Mouse (Mus musculus) stomach, embryonic 15.5 days (tissue): ENCODE measurements at regions not wholly inside any gene's neighbourhood (a gene's known extent, or its start where the extent isn't known, plus 50 kb on each side); places are given as distances from the start of the nearest gene placed in this dataset.

ENCODE experiments used
- ATAC-seq: fragments of 200-750 bp; cut with Nextera tagmentation; 2 replicates; pipeline ENCODE4 v1.8.0; 2017; ENCODE audit warnings: low read depth, moderate number of reproducible peaks, moderate TSS enrichment; ENCODE audit not compliant: insufficient read depth, low FRiP score
- H3K27ac ChIP-seq: fragments of 300-500 bp; sonication (generic); 2 replicates; pipeline ENCODE4 v1.5.1; 2015; ENCODE audit warnings: mild to moderate bottlenecking, inconsistent platforms
- H3K27me3 ChIP-seq: fragments of 300-500 bp; sonication (generic); replicated peaks from 2 replicates; pipeline ENCODE4 v1.6.1; 2015; ENCODE audit warnings: inconsistent platforms
- H3K36me3 ChIP-seq: fragments of 300-500 bp; sonication (generic); 2 replicates; pipeline ENCODE4 v1.6.1; 2015; ENCODE audit warnings: inconsistent platforms
- H3K4me1 ChIP-seq: fragments of 300-500 bp; sonication (generic); 2 replicates; pipeline ENCODE4 v1.6.1; 2015; ENCODE audit warnings: inconsistent platforms
- H3K4me2 ChIP-seq: fragments of 300-500 bp; sonication (generic); 2 replicates; pipeline ENCODE4 v1.6.1; 2015; ENCODE audit warnings: mild to moderate bottlenecking, inconsistent platforms
- H3K4me3 ChIP-seq: fragments of 300-500 bp; sonication (generic); replicated peaks from 2 replicates; pipeline ENCODE4 v1.5.1; 2015; ENCODE audit warnings: inconsistent platforms
- H3K9ac ChIP-seq: fragments of 300-500 bp; sonication (generic); 2 replicates; pipeline ENCODE4 v1.6.1; 2015; ENCODE audit warnings: inconsistent platforms
- H3K9me3 ChIP-seq: fragments of 300-500 bp; sonication (generic); 2 replicates; pipeline ENCODE4 v1.6.1; 2016; ENCODE audit warnings: inconsistent platforms
- WGBS: fragments of 180-500 bp; shearing (Covaris S2); methylation state at CpG from one replicate; pipeline ENCODE4 v1.1.7; 2015; 5-methylcytosine and 5-hydroxymethylcytosine counted together

GRCm38 (mm10) chr8:10921439-10922191, 86.6 kb downstream of the Irs2 start:
- Histone ChIP-seq H3K4me3 (no peak overlapping the region), H3K27ac (peak overlapping the region; percentile 26; the same call in 1 of the 2 replicates), H3K36me3 (no peaks in the 10 kb centered on the region), H3K4me2 (no peak overlapping the region), H3K4me1 (peaks cover 38% of the 10 kb centered on the region), H3K9me3 (no peaks in the 10 kb centered on the region), H3K27me3 (no peaks in the 10 kb centered on the region), H3K9ac (no peak overlapping the region)
- WGBS = 57% methylated on average over 11 of the region's 11 CpGs
- no peak for ATAC-seq

DNA sequence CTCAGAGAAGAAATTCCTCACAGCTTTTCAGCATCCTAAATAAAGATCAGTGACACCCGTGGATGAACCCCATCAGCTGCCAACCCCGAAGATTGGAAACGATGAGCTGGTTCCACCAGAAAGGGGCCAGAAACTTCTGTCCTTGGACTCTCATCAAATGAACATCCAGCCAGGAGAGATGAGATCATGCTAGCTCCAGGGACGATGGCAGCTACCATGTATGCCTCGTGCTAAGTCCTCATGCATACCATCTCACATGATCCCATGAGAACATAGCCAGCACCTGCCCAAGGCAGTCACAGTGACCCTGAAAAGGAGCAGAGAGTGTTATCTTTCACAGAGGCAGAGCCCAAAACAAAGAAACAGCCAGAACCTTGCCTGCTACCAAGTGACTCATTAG, 88.6 kb downstream of the Irs2 start:
- Histone ChIP-seq H3K4me1 (peaks cover 19% of the 10 kb centered on the region), H3K27ac (no peak overlapping the region), H3K9ac (no peak overlapping the region), H3K36me3 (no peaks in the 10 kb centered on the region), H3K4me2 (no peak overlapping the region), H3K27me3 (no peaks in the 10 kb centered on the region), H3K9me3 (no peaks in the 10 kb centered on the region), H3K4me3 (no peak overlapping the region)
- WGBS = 85% methylated on average over 5 of the region's 5 CpGs
- ATAC-seq = no peak

DNA sequence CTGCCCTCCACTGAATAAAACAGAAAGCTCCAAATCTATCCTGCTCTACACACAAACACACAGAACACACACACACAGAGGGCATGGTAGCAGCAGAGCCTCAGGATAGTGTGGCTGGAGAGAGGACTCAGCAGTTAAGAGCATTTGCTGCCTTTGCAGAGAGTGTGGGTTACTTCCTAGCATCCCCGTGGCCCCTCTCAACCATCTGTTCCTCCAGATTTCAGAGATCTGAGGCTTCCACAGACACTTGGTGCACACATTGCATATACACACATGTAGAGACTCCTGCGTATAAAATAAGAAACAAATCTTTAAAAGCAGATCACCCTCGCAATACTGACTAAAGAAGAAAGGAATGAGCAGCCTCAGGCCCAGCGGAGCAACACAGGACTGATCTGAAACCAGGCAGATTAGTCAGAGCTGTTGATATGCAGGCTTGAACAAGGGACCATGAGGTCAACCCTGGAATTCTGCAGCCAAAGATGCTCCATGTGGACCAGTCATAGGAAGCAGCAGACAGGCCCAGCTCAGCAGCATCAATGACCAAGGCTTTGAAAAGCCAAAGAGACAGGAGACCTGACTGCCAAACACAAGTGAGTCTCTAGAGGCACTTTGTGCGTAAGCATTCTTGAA, 89.7 kb downstream of the Irs2 start:
- 79% methylated on average over 5 of the region's 5 CpGs for WGBS
- peaks cover 10% of the 10 kb centered on the region; the same call in 1 of the 2 replicates for H3K4me1 ChIP-seq

DNA sequence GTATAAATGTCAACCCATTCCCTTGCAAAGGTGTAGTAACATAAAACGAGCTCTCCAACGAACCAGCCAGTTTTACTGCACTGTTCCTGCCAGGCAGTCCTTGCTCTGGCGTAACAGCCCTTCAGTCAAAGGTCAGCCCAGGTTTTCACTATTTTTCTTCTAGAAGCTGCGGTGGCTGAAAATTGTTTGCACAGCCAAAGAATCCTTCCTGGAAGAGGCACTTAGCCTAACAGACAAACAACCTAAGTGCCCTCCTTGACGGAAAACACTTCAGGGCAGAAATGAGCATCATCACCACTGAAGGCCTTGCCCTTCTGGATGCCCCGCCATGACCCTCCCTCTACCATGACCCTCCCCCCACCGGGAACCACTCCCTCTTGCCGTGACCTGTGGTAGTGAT, 93.6 kb downstream of the Irs2 start:
- 62% methylated on average over 8 of the region's 8 CpGs for WGBS
- H3K9me3 ChIP-seq = no peaks in the 10 kb centered on the region
- no peak overlapping the region for H3K4me2 ChIP-seq
- no peaks in the 10 kb centered on the region for H3K27me3 ChIP-seq
- H3K4me3 ChIP-seq = no peak overlapping the region
- no peaks in the 10 kb centered on the region for H3K36me3 ChIP-seq
- no peak overlapping the region for H3K27ac ChIP-seq
- no peak for ATAC-seq
- no peak overlapping the region for H3K9ac ChIP-seq
- peaks cover 9% of the 10 kb centered on the region for H3K4me1 ChIP-seq

More for the DNA sequence above, 89.7 kb downstream of the Irs2 start:
- Histone ChIP-seq H3K36me3 (no peaks in the 10 kb centered on the region), H3K9me3 (no peaks in the 10 kb centered on the region), H3K27ac (no peak overlapping the region), H3K9ac (no peak overlapping the region), H3K27me3 (no peaks in the 10 kb centered on the region), H3K4me2 (no peak overlapping the region), H3K4me3 (no peak overlapping the region)
- no peak for ATAC-seq

DNA sequence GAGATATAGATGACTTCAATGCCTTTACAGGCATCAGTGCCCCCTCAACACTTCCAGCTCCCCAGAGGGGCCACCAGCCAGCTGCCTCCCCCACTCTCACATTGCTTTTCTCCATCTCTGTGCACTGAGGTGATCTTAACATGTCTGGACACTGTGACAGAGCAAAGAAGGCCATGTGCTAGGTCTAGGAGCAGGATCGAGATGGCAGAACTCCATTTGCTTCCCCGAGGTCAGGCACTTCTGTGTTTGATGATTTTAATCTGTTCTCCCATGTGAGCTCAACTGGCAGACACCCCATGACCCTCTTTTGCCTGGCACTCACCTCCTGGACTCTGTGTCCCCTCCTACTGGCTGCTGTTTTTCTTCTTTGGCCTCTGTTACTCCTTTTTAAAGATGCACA, 95.8 kb downstream of the Irs2 start:
- no peak overlapping the region for H3K27ac ChIP-seq
- H3K4me3 ChIP-seq = no peak overlapping the region
- H3K9me3 ChIP-seq = no peaks in the 10 kb centered on the region
- H3K27me3 ChIP-seq = no peaks in the 10 kb centered on the region
- H3K4me1 ChIP-seq = peaks cover 9% of the 10 kb centered on the region
- H3K4me2 ChIP-seq = no peak overlapping the region
- 62% methylated on average over 2 of the region's 2 CpGs for WGBS
- ATAC-seq = no peak
- H3K9ac ChIP-seq = no peak overlapping the region
- H3K36me3 ChIP-seq = no peaks in the 10 kb centered on the region

DNA sequence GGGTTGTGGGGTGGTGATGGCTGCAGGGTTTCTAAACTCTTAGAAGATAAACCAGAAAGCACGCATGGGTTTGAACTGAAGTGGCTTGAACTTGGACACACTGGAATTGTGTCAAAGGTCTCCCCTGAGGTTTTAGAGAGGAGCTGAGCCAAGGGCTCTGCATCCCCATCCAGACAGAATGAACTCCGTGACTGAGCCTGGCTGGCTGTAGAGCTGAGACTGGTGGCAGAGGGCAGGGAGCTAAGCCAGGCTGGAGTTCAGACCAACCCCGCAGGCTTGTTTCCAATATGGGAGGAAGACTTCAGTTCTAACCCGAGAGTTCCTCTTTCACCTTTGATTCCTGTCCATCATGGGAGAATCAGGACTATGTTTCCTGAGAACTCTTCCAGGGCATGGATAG, 96.9 kb downstream of the Irs2 start:
- no peak for ATAC-seq
- Histone ChIP-seq H3K4me1 (peaks cover 9% of the 10 kb centered on the region), H3K9me3 (no peaks in the 10 kb centered on the region), H3K36me3 (no peaks in the 10 kb centered on the region), H3K4me3 (no peak overlapping the region), H3K4me2 (no peak overlapping the region), H3K27ac (no peak overlapping the region), H3K27me3 (no peaks in the 10 kb centered on the region), H3K9ac (no peak overlapping the region)
- 78% methylated on average over 4 of the region's 4 CpGs for WGBS

GRCm38 (mm10) chr8:10910954-10911353, 97.3 kb downstream of the Irs2 start:
- Histone ChIP-seq H3K9me3 (no peaks in the 10 kb centered on the region), H3K4me3 (no peak overlapping the region), H3K4me1 (peaks cover 9% of the 10 kb centered on the region), H3K9ac (no peak overlapping the region), H3K36me3 (no peaks in the 10 kb centered on the region), H3K27ac (no peak overlapping the region), H3K27me3 (no peaks in the 10 kb centered on the region), H3K4me2 (no peak overlapping the region)
- 64% methylated on average over 6 of the region's 6 CpGs for WGBS
- no peak for ATAC-seq

DNA sequence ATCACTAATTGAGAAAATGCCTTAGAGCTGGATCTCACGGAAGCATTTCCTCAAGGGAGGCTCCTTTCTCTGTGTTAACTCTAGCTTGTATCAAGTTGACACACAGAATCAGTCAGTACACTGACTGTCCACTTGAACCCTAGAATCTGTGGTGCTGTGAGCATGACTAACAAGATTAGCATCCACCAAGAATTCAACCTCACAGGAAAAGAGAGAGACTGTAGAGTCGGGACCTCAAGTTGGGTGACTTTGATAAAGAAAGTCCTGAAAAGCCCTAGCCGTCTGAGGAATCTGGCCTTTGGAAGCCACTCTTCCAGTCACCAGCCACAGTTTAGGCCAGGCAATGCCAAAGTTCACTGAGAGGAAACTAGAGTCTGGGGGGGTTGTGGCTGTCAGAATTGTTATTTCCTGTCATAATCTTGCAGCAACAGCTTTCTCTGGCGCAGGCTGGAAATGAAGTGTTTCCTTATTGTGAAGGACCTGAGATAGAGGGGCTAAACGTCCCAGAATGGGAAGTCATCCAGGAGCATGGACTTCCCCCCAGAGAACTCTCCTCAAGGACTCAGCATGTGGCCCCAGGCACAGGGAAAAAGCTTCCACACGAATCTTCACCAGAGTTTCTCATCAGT, 97.9 kb downstream of the Irs2 start:
- Histone ChIP-seq H3K27me3 (no peaks in the 10 kb centered on the region), H3K9ac (no peak overlapping the region), H3K4me2 (no peak overlapping the region), H3K27ac (no peak overlapping the region), H3K4me3 (no peak overlapping the region), H3K36me3 (no peaks in the 10 kb centered on the region), H3K9me3 (no peaks in the 10 kb centered on the region), H3K4me1 (peaks cover 9% of the 10 kb centered on the region)
- 43% methylated on average over 6 of the region's 6 CpGs for WGBS
- ATAC-seq = no peak

GRCm38 (mm10) chr8:10909155-10909554, 99.1 kb downstream of the Irs2 start:
- Histone ChIP-seq H3K27me3 (no peaks in the 10 kb centered on the region), H3K9ac (no peak overlapping the region), H3K9me3 (no peaks in the 10 kb centered on the region), H3K4me3 (no peak overlapping the region), H3K4me1 (peaks cover 9% of the 10 kb centered on the region), H3K36me3 (no peaks in the 10 kb centered on the region), H3K27ac (no peak overlapping the region), H3K4me2 (no peak overlapping the region)
- WGBS = 78% methylated on average over 6 of the region's 6 CpGs
- no peak for ATAC-seq

DNA sequence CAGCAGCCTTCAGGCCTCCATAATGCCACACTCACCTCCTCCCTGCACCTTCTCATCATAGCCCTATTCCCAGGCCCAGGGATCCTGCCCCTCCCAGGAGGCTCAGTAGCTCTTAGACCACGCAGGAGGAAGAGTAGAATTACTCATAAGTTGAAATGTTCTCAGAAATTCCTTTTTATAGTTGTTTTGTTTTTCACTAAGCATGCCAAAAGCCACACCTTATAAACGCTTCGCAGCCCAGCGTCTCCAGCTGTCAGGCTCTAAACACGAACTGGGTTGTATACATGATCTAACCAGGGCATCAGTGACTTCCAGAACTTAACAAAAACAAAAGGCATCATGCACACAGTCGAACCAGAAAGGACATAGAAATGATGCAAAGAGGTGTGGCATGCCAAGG, 101.9 kb downstream of the Irs2 start:
- H3K36me3 ChIP-seq = no peaks in the 10 kb centered on the region
- H3K27ac ChIP-seq = no peak overlapping the region
- H3K9me3 ChIP-seq = no peaks in the 10 kb centered on the region
- ATAC-seq = no peak
- no peak overlapping the region for H3K9ac ChIP-seq
- no peak overlapping the region for H3K4me2 ChIP-seq
- no peaks in the 10 kb centered on the region for H3K27me3 ChIP-seq
- no peak overlapping the region for H3K4me3 ChIP-seq
- H3K4me1 ChIP-seq = peaks cover 8% of the 10 kb centered on the region; the same call in 1 of the 2 replicates
- 47% methylated on average over 6 of the region's 6 CpGs for WGBS

GRCm38 (mm10) chr8:10905761-10906160, 102.5 kb downstream of the Irs2 start:
- Histone ChIP-seq H3K4me1 (peaks cover 5% of the 10 kb centered on the region; the same call in 1 of the 2 replicates), H3K36me3 (no peaks in the 10 kb centered on the region), H3K4me3 (no peak overlapping the region), H3K4me2 (no peak overlapping the region), H3K27me3 (no peaks in the 10 kb centered on the region), H3K9ac (no peak overlapping the region), H3K27ac (no peak overlapping the region), H3K9me3 (no peaks in the 10 kb centered on the region)
- 75% methylated on average over 5 of the region's 5 CpGs for WGBS
- ATAC-seq = no peak

DNA sequence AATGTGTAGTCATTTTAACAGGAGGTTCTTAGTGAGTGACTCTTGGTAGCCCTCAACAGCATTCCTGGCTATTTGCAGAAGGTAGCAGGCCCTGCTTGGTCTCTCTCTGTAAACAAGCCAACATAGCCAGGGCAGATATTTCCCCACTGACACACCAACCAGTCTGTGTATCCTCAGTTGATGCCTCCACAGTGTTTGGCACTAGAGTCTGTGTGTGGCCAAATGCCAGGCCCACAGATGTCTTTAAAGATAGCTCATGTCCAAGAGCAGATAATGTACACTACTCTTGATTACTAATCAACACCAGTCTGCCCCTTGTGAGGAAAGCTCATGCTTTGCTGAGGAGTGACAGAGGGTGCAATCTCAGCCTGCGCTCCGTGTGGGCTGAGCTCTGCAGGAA, 104.3 kb downstream of the Irs2 start:
- no peak overlapping the region for H3K27ac ChIP-seq

More for the DNA sequence above, 104.3 kb downstream of the Irs2 start:
- WGBS = 85% methylated on average over 2 of the region's 2 CpGs
- ATAC-seq = no peak
- Histone ChIP-seq H3K36me3 (no peaks in the 10 kb centered on the region), H3K9ac (no peak overlapping the region), H3K9me3 (no peaks in the 10 kb centered on the region), H3K4me3 (no peak overlapping the region), H3K4me2 (no peak overlapping the region), H3K27me3 (no peaks in the 10 kb centered on the region), H3K4me1 (peaks cover 10% of the 10 kb centered on the region; the same call in 1 of the 2 replicates)
